Mouse (Mus musculus): ENCODE measurements around the gene Sox11. TPM values are rescaled to one million over a fixed set of nuclear protein-coding genes. Genes with fewer than 3 reads are reported as not detected.

Gene Sox11
- polyA plus RNA-seq, 1 experiment from 2014 or later: 260 TPM

GRCm38 (mm10) chr12:27342691-27343605, 574 bp upstream of the Sox11 start:
- Histone ChIP-seq H3K4me3 (peak overlapping the region; percentile 99), H3K4me1 (peaks cover 28% of the 10 kb centered on the region), H3K27me3 (ENCODE audit: low read depth, poor library complexity, severe bottlenecking) (no peaks in the 10 kb centered on the region), H3K9me3 (replicated peaks) (no peaks in the 10 kb centered on the region), H3K36me3 (peaks cover 22% of the 10 kb centered on the region), H3K27ac (replicated peaks) (peak overlapping the region; percentile 99)
- under 1% methylated on average over 83 of the region's 83 CpGs for WGBS
- peak; percentile 97 for DNase-seq (ENCODE audit: low spot score)

- under 1% methylated on average over 80 of the region's 80 CpGs for WGBS
- Histone ChIP-seq H3K9me3 (replicated peaks) (no peaks in the 10 kb centered on the region), H3K4me1 (peaks cover 25% of the 10 kb centered on the region), H3K36me3 (peaks cover 39% of the 10 kb centered on the region), H3K27me3 (ENCODE audit: low read depth, poor library complexity, severe bottlenecking) (no peaks in the 10 kb centered on the region), H3K27ac (replicated peaks) (peak overlapping the region; percentile 99), H3K4me3 (peak overlapping the region; percentile 99)
- peak; percentile 69 for DNase-seq (ENCODE audit: low spot score)
Observed at GRCm38 (mm10) chr12:27341130-27341870, 1.1 kb downstream of the Sox11 start.

GRCm38 (mm10) chr12:27340451-27341035, 1.8 kb downstream of the Sox11 start:
- peaks cover 46% of the 10 kb centered on the region for H3K36me3 ChIP-seq
- DNase-seq (ENCODE audit: low spot score): peak; percentile 53
- under 1% methylated on average over 14 of the region's 14 CpGs for WGBS

GRCm38 (mm10) chr12:27339171-27339751, 3.1 kb downstream of the Sox11 start:
- Histone ChIP-seq H3K27ac (replicated peaks) (peak overlapping the region; percentile 99), H3K4me3 (peak overlapping the region; percentile 99), H3K27me3 (ENCODE audit: low read depth, poor library complexity, severe bottlenecking) (no peaks in the 10 kb centered on the region), H3K9me3 (replicated peaks) (no peaks in the 10 kb centered on the region), H3K4me1 (peaks cover 29% of the 10 kb centered on the region), H3K36me3 (peaks cover 59% of the 10 kb centered on the region)
- peak; percentile 66 for DNase-seq (ENCODE audit: low spot score)
- WGBS: under 1% methylated on average over 47 of the region's 47 CpGs

More at GRCm38 (mm10) chr12:27340451-27341035, 1.8 kb downstream of the Sox11 start:
- H3K4me3 ChIP-seq: peak overlapping the region; percentile 99
- H3K9me3 ChIP-seq (replicated peaks): no peaks in the 10 kb centered on the region
- H3K27ac ChIP-seq (replicated peaks): peak overlapping the region; percentile 99
- peaks cover 26% of the 10 kb centered on the region for H3K4me1 ChIP-seq
- H3K27me3 ChIP-seq (ENCODE audit: low read depth, poor library complexity, severe bottlenecking): no peaks in the 10 kb centered on the region

GRCm38 (mm10) chr12:27338721-27339170, 3.6 kb downstream of the Sox11 start:
- no peaks in the 10 kb centered on the region for H3K9me3 ChIP-seq (replicated peaks)
- peaks cover 64% of the 10 kb centered on the region for H3K36me3 ChIP-seq
- peaks cover 25% of the 10 kb centered on the region for H3K4me1 ChIP-seq
- H3K4me3 ChIP-seq: peak overlapping the region; percentile 99
- no peaks in the 10 kb centered on the region for H3K27me3 ChIP-seq (ENCODE audit: low read depth, poor library complexity, severe bottlenecking)
- DNase-seq (ENCODE audit: low spot score): peak; percentile 73
- under 1% methylated on average over 40 of the region's 40 CpGs for WGBS
- peak overlapping the region; percentile 99 for H3K27ac ChIP-seq (replicated peaks)

GRCm38 (mm10) chr12:27338116-27338515, 4.3 kb downstream of the Sox11 start:
- Histone ChIP-seq H3K4me1 (peaks cover 25% of the 10 kb centered on the region), H3K9me3 (replicated peaks) (no peaks in the 10 kb centered on the region), H3K27me3 (ENCODE audit: low read depth, poor library complexity, severe bottlenecking) (no peaks in the 10 kb centered on the region), H3K4me3 (peak overlapping the region; percentile 99), H3K27ac (replicated peaks) (peak overlapping the region; percentile 99), H3K36me3 (peaks cover 71% of the 10 kb centered on the region)
- DNase-seq (ENCODE audit: low spot score): no peak
- WGBS: 2% methylated on average over 12 of the region's 12 CpGs

- Histone ChIP-seq H3K36me3 (peaks cover 73% of the 10 kb centered on the region), H3K9me3 (replicated peaks) (no peaks in the 10 kb centered on the region), H3K4me1 (peaks cover 25% of the 10 kb centered on the region), H3K27ac (replicated peaks) (peak overlapping the region; percentile 99), H3K27me3 (ENCODE audit: low read depth, poor library complexity, severe bottlenecking) (no peaks in the 10 kb centered on the region), H3K4me3 (peak overlapping the region; percentile 99)
- 28% methylated on average over 1 of the region's 1 CpGs for WGBS
- no peak for DNase-seq (ENCODE audit: low spot score)
Observed at GRCm38 (mm10) chr12:27337482-27337881, 4.9 kb downstream of the Sox11 start.

- DNase-seq (ENCODE audit: low spot score): no peak
- no peaks in the 10 kb centered on the region for H3K27me3 ChIP-seq (ENCODE audit: low read depth, poor library complexity, severe bottlenecking)
- no peaks in the 10 kb centered on the region for H3K9me3 ChIP-seq (replicated peaks)
- H3K4me1 ChIP-seq: peaks cover 25% of the 10 kb centered on the region
- peaks cover 74% of the 10 kb centered on the region for H3K36me3 ChIP-seq
- H3K27ac ChIP-seq (replicated peaks): peak overlapping the region; percentile 99
- WGBS: 57% methylated on average over 5 of the region's 5 CpGs
- peak overlapping the region; percentile 99 for H3K4me3 ChIP-seq
Observed at GRCm38 (mm10) chr12:27336801-27337200, 5.6 kb downstream of the Sox11 start.

- H3K4me3 ChIP-seq: peak overlapping the region; percentile 99
- WGBS: 76% methylated on average over 7 of the region's 7 CpGs
- H3K27ac ChIP-seq (replicated peaks): peak overlapping the region; percentile 67; the same call in 1 of the 2 replicates
- peaks cover 74% of the 10 kb centered on the region for H3K36me3 ChIP-seq
- H3K9me3 ChIP-seq (replicated peaks): no peaks in the 10 kb centered on the region
- DNase-seq (ENCODE audit: low spot score): no peak
- no peaks in the 10 kb centered on the region for H3K27me3 ChIP-seq (ENCODE audit: low read depth, poor library complexity, severe bottlenecking)
- H3K4me1 ChIP-seq: peaks cover 25% of the 10 kb centered on the region
Observed at GRCm38 (mm10) chr12:27336336-27336735, 6.0 kb downstream of the Sox11 start.

GRCm38 (mm10) chr12:27335356-27336055, 6.9 kb downstream of the Sox11 start:
- Histone ChIP-seq H3K27ac (replicated peaks) (no peak overlapping the region), H3K4me3 (peak overlapping the region; percentile 99), H3K9me3 (replicated peaks) (no peaks in the 10 kb centered on the region), H3K4me1 (peaks cover 25% of the 10 kb centered on the region), H3K36me3 (peaks cover 70% of the 10 kb centered on the region), H3K27me3 (ENCODE audit: low read depth, poor library complexity, severe bottlenecking) (no peaks in the 10 kb centered on the region)
- 72% methylated on average over 11 of the region's 11 CpGs for WGBS
- no peak for DNase-seq (ENCODE audit: low spot score)

- H3K27ac ChIP-seq (replicated peaks): no peak overlapping the region
- peak; percentile 31 for DNase-seq (ENCODE audit: low spot score)
- peaks cover 56% of the 10 kb centered on the region for H3K36me3 ChIP-seq
Observed at GRCm38 (mm10) chr12:27333590-27333989, 8.8 kb downstream of the Sox11 start.

More at GRCm38 (mm10) chr12:27333590-27333989, 8.8 kb downstream of the Sox11 start:
- WGBS: 92% methylated on average over 3 of the region's 3 CpGs
- Histone ChIP-seq H3K27me3 (ENCODE audit: low read depth, poor library complexity, severe bottlenecking) (no peaks in the 10 kb centered on the region), H3K9me3 (replicated peaks) (no peaks in the 10 kb centered on the region), H3K4me3 (no peak overlapping the region), H3K4me1 (peaks cover 25% of the 10 kb centered on the region)
